Mouse (Mus musculus) E14TG2a.4 (cell line): Measurements from ENCODE around the gene Dnase1l3.

ENCODE experiments used
- CTCF ChIP-seq: conservative IDR thresholded peaks from 2 replicates; pipeline ENCODE4 v1.5.1; 2014; ENCODE audit warnings: low read length
- NANOG ChIP-seq: IDR thresholded peaks from 2 replicates; pipeline ENCODE4 v1.6.1; 2014; ENCODE audit warnings: borderline replicate concordance, low read length, mixed read lengths

- TF ChIP-seq CTCF (no peak), NANOG (no peak)
Observed at GRCm38 (mm10) chr14:8016951-8017350, 22.6 kb upstream of the Dnase1l3 start.
